Mouse (Mus musculus) MEL (cell line): ENCODE data around the gene Pglyrp1. TPM values are rescaled to one million over a fixed set of nuclear protein-coding genes. Genes with fewer than 3 reads are reported as not detected.

ENCODE experiments used
- DNase-seq: peaks from one replicate; pipeline ENCODE4 v3.0.0; 2011; ENCODE audit warnings: low read depth, low spot score
- H3K27ac ChIP-seq: 2 replicates; pipeline ENCODE4 v1.5.1; 2012; ENCODE audit warnings: low read depth, mild to moderate bottlenecking, control low read depth, low read length, moderate library complexity; ENCODE audit not compliant: control insufficient read depth
- H3K27me3 ChIP-seq, 2 experiments: fragments of 150-350 bp in 1 of 2; sonication (generic) in 1 of 2; 2 replicates each; pipeline ENCODE4 v1.6.1; 2012; ENCODE audit warnings: low read length in 2 of 2, mild to moderate bottlenecking in 2 of 2, improper control_type of control experiment in 1 of 2, moderate library complexity in 1 of 2; ENCODE audit not compliant: insufficient read depth in 2 of 2, control insufficient read depth in 1 of 2
- H3K36me3 ChIP-seq, 2 experiments: 2 replicates each; pipeline ENCODE4 v1.6.1; 2012 to 2014; ENCODE audit warnings: low read length in 2 of 2, improper control_type of control experiment in 1 of 2, inconsistent platforms in 1 of 2, mild to moderate bottlenecking in 1 of 2; ENCODE audit not compliant: insufficient read depth in 2 of 2, control insufficient read depth in 1 of 2
- H3K4me1 ChIP-seq, 2 experiments: fragments of 150-350 bp in 1 of 2; sonication (generic) in 1 of 2; 2 replicates each; pipeline ENCODE4 v1.6.1; 2012; ENCODE audit warnings: low read length in 2 of 2, improper control_type of control experiment in 1 of 2, mild to moderate bottlenecking in 1 of 2; ENCODE audit not compliant: insufficient read depth in 2 of 2, control insufficient read depth in 1 of 2
- H3K4me3 ChIP-seq, 2 experiments: fragments of 150-350 bp in 1 of 2; sonication (generic) in 1 of 2; 2 replicates each; pipeline ENCODE4 v1.5.1; 2012; ENCODE audit warnings: low read depth in 2 of 2, low read length in 2 of 2, mild to moderate bottlenecking in 2 of 2, moderate library complexity in 2 of 2, control low read depth in 1 of 2, improper control_type of control experiment in 1 of 2; ENCODE audit not compliant: control insufficient read depth in 1 of 2, insufficient read depth in 1 of 2
- H3K79me2 ChIP-seq: 2 replicates; pipeline ENCODE4 v1.6.1; 2012; ENCODE audit warnings: mild to moderate bottlenecking, low read length, moderate library complexity; ENCODE audit not compliant: control insufficient read depth, poor library complexity, insufficient read depth
- H3K9ac ChIP-seq: 2 replicates; pipeline ENCODE4 v1.6.1; 2012; ENCODE audit warnings: low read depth, mild to moderate bottlenecking, control low read depth, low read length, moderate library complexity; ENCODE audit not compliant: control insufficient read depth, poor library complexity, severe bottlenecking
- H3K9me3 ChIP-seq: fragments of 150-350 bp; sonication (generic); replicated peaks from 2 replicates; pipeline ENCODE4 v1.6.1; 2012; ENCODE audit warnings: mild to moderate bottlenecking, low read length, improper control_type of control experiment, moderate library complexity; ENCODE audit not compliant: insufficient read depth
- BHLHE40 ChIP-seq: IDR thresholded peaks from 2 replicates; pipeline ENCODE4 v1.6.1; 2012; ENCODE audit warnings: low read depth, mild to moderate bottlenecking, inconsistent platforms, low read length, improper control_type of control experiment, borderline replicate concordance
- CHD1 ChIP-seq: IDR thresholded peaks from 2 replicates; pipeline ENCODE4 v1.6.1; 2012; ENCODE audit warnings: low read depth, mild to moderate bottlenecking, inconsistent platforms, low read length, improper control_type of control experiment
- CHD2 ChIP-seq: IDR thresholded peaks from 2 replicates; pipeline ENCODE4 v1.6.1; 2011; ENCODE audit warnings: low read length, improper control_type of control experiment
- ELF1 ChIP-seq: IDR thresholded peaks from 2 replicates; pipeline ENCODE4 v1.6.1; 2014; ENCODE audit warnings: low read depth, mild to moderate bottlenecking, inconsistent platforms, low read length, improper control_type of control experiment, moderate library complexity
- EP300 ChIP-seq, 2 experiments: IDR thresholded peaks; 2 replicates each; pipeline ENCODE4 v1.6.1; 2011; ENCODE audit warnings: improper control_type of control experiment in 2 of 2, low read length in 2 of 2, low read depth in 1 of 2, mild to moderate bottlenecking in 1 of 2
- ETS1 ChIP-seq: IDR thresholded peaks from 2 replicates; pipeline ENCODE4 v1.6.1; 2012; ENCODE audit warnings: low read depth, mild to moderate bottlenecking, inconsistent platforms, low read length, improper control_type of control experiment, moderate library complexity
- GABPA ChIP-seq: IDR thresholded peaks from 2 replicates; pipeline ENCODE4 v1.6.1; 2012; ENCODE audit warnings: low read depth, mild to moderate bottlenecking, inconsistent platforms, low read length, improper control_type of control experiment, moderate library complexity
- GATA1 ChIP-seq: IDR thresholded peaks from 2 replicates; pipeline ENCODE4 v1.6.1; 2011; ENCODE audit warnings: low read depth, low read length, improper control_type of control experiment
- HCFC1 ChIP-seq: IDR thresholded peaks from 2 replicates; pipeline ENCODE4 v1.6.1; 2012; ENCODE audit warnings: low read depth, mild to moderate bottlenecking, inconsistent platforms, low read length, improper control_type of control experiment, moderate library complexity
- KAT2A ChIP-seq: conservative IDR thresholded peaks from 2 replicates; pipeline ENCODE4 v1.6.1; 2012; ENCODE audit warnings: low read depth, low read length, improper control_type of control experiment, inconsistent platforms
- MAFK ChIP-seq: IDR thresholded peaks from 2 replicates; pipeline ENCODE4 v1.6.1; 2011; ENCODE audit warnings: low read depth, mild to moderate bottlenecking, low read length, improper control_type of control experiment, borderline replicate concordance
- MEF2A ChIP-seq: IDR thresholded peaks from 2 replicates; pipeline ENCODE4 v1.6.1; 2014; ENCODE audit warnings: low read depth, mild to moderate bottlenecking, inconsistent platforms, low read length, improper control_type of control experiment; ENCODE audit not compliant: poor library complexity, insufficient replicate concordance, severe bottlenecking; ENCODE audit errors: extremely low read depth
- MXI1 ChIP-seq: IDR thresholded peaks from 2 replicates; pipeline ENCODE4 v1.6.1; 2011; ENCODE audit warnings: mild to moderate bottlenecking, low read depth, low read length, improper control_type of control experiment
- MYB ChIP-seq: IDR thresholded peaks from 2 replicates; pipeline ENCODE4 v1.6.1; 2011; ENCODE audit warnings: mild to moderate bottlenecking, low read depth, low read length, improper control_type of control experiment
- MYC ChIP-seq: IDR thresholded peaks from 2 replicates; pipeline ENCODE4 v1.6.1; 2011; ENCODE audit warnings: low read depth, mild to moderate bottlenecking, low read length, improper control_type of control experiment, moderate library complexity
- NRF1 ChIP-seq: IDR thresholded peaks from 2 replicates; pipeline ENCODE4 v1.6.1; 2014; ENCODE audit warnings: low read depth, mild to moderate bottlenecking, inconsistent platforms, low read length, improper control_type of control experiment, moderate library complexity; ENCODE audit not compliant: poor library complexity, insufficient read depth, severe bottlenecking
- POLR2A ChIP-seq, 2 experiments: IDR thresholded peaks; 2 replicates each; pipeline ENCODE4 v1.6.1; 2011 to 2012; ENCODE audit warnings: low read length in 2 of 2, mild to moderate bottlenecking in 2 of 2, control low read depth in 1 of 2, improper control_type of control experiment in 1 of 2, low read depth in 1 of 2, moderate library complexity in 1 of 2; ENCODE audit not compliant: control insufficient read depth in 1 of 2, insufficient read depth in 1 of 2, poor library complexity in 1 of 2
- POLR2AphosphoS2 ChIP-seq: IDR thresholded peaks from 2 replicates; pipeline ENCODE4 v1.6.1; 2011; ENCODE audit warnings: low read length, improper control_type of control experiment
- POLR2AphosphoS5 ChIP-seq: IDR thresholded peaks from 2 replicates; pipeline ENCODE4 v1.6.1; 2012; ENCODE audit warnings: low read depth, borderline replicate concordance, mild to moderate bottlenecking, inconsistent platforms, low read length, moderate library complexity, mixed read lengths
- RAD21 ChIP-seq: IDR thresholded peaks from 2 replicates; pipeline ENCODE4 v1.6.1; 2011; ENCODE audit warnings: mild to moderate bottlenecking, low read depth, low read length, improper control_type of control experiment
- RCOR1 ChIP-seq: IDR thresholded peaks from 2 replicates; pipeline ENCODE4 v1.6.1; 2012; ENCODE audit warnings: low read depth, mild to moderate bottlenecking, inconsistent platforms, low read length, improper control_type of control experiment
- SIN3A ChIP-seq: IDR thresholded peaks from 2 replicates; pipeline ENCODE4 v1.6.1; 2012; ENCODE audit warnings: low read length, improper control_type of control experiment, inconsistent platforms
- SMC3 ChIP-seq: IDR thresholded peaks from 2 replicates; pipeline ENCODE4 v1.6.1; 2011; ENCODE audit warnings: low read depth, low read length, improper control_type of control experiment
- TAL1 ChIP-seq: IDR thresholded peaks from 2 replicates; pipeline ENCODE4 v1.6.1; 2012; ENCODE audit warnings: mild to moderate bottlenecking, inconsistent platforms, low read length, moderate library complexity, mixed read lengths
- TCF12 ChIP-seq: IDR thresholded peaks from 2 replicates; pipeline ENCODE4 v1.6.1; 2014; ENCODE audit warnings: low read depth, mild to moderate bottlenecking, inconsistent platforms, low read length, improper control_type of control experiment, moderate library complexity
- UBTF ChIP-seq: IDR thresholded peaks from 2 replicates; pipeline ENCODE4 v1.6.1; 2012; ENCODE audit warnings: low read depth, mild to moderate bottlenecking, inconsistent platforms, low read length, improper control_type of control experiment, moderate library complexity, borderline replicate concordance; ENCODE audit not compliant: insufficient read depth
- USF1 ChIP-seq: IDR thresholded peaks from 2 replicates; pipeline ENCODE4 v1.6.1; 2014; ENCODE audit warnings: low read depth, mild to moderate bottlenecking, inconsistent platforms, low read length, improper control_type of control experiment, moderate library complexity
- USF2 ChIP-seq, 2 experiments: IDR thresholded peaks; 2 replicates each; pipeline ENCODE4 v1.6.1; 2011 to 2012; ENCODE audit warnings: improper control_type of control experiment in 2 of 2, low read length in 2 of 2, borderline replicate concordance in 1 of 2, inconsistent platforms in 1 of 2, low read depth in 1 of 2, mild to moderate bottlenecking in 1 of 2; ENCODE audit not compliant: insufficient read depth in 1 of 2
- ZMIZ1 ChIP-seq: IDR thresholded peaks from 2 replicates; pipeline ENCODE4 v1.6.1; 2012; ENCODE audit warnings: low read depth, mild to moderate bottlenecking, inconsistent platforms, low read length, improper control_type of control experiment, moderate library complexity
- polyA plus RNA-seq, 2 experiments: library from polyadenylated mRNA; stranded (reverse) in 1 of 2; unstranded in 1 of 2; fragments of >175 nt in 1 of 2; fragments of >200 nt in 1 of 2; gene quantifications; 2 replicates each; pipeline versions ENCODE4 v1.2.1 to v1.2.4; 2012; ENCODE audit warnings: low replicate concordance in 2 of 2, low read depth in 1 of 2; ENCODE audit not compliant: insufficient read length in 2 of 2, insufficient read depth in 1 of 2, missing spikeins in 1 of 2
- total RNA-seq: library from RNA; depleted of rRNA; stranded (reverse); fragments of 300-350 nt; gene quantifications from 2 replicates; pipeline ENCODE4 v1.2.3, GENCODE M21; 2012

The Pglyrp1 gene
- total and polyA plus RNA-seq, 3 experiments = 0.33 TPM; not detected in 2

- Histone ChIP-seq H3K9ac (peak overlapping the region; percentile 72), H3K27ac (peak overlapping the region; percentile 36), H3K79me2 (peaks cover 16% of the 10 kb centered on the region), H3K27me3 (no peaks in the 10 kb centered on the region), H3K36me3 (peaks cover 0 to 5% of the 10 kb centered on the region in 2 experiments; a peak in 2 of 4 replicates), H3K4me1 (peaks cover 0 to 13% of the 10 kb centered on the region in 2 experiments; a peak in 3 of 4 replicates), H3K4me3 (peak overlapping the region; percentile 64 to 97), H3K9me3 (no peaks in the 10 kb centered on the region)
- no peak for TF ChIP-seq CHD2
- TF ChIP-seq POLR2AphosphoS2 = no peak
- no peak for TF ChIP-seq MYC
- no peak for TF ChIP-seq RAD21
- no peak for TF ChIP-seq MEF2A
- no peak for DNase-seq
These were observed 38.7 kb downstream of the Pglyrp1 start for GRCm38 (mm10) chr7:18909797-18910196.

GRCm38 (mm10) chr7:18910241-18910831 is 39.2 kb downstream of the Pglyrp1 start, which contains the start of gene Ccdc61:
Gene Ccdc61, minus strand, starts transcription at chr7:18910415.
- DNase-seq = peak; percentile 99
- Histone ChIP-seq H3K9me3 (no peaks in the 10 kb centered on the region), H3K9ac (peak within 1 kb of the TSS; percentile 72), H3K4me3 (peak within 1 kb of the TSS; percentile 64 to 97), H3K27me3 (no peaks in the 10 kb centered on the region), H3K36me3 (peaks cover 0 to 5% of the 10 kb centered on the region in 2 experiments; a peak in 2 of 4 replicates), H3K27ac (peak within 1 kb of the TSS; percentile 36), H3K4me1 (peaks cover 0 to 13% of the 10 kb centered on the region in 2 experiments; a peak in 3 of 4 replicates), H3K79me2 (peaks cover 16% of the 10 kb centered on the region)
- TF ChIP-seq GATA1 (no peak), POLR2A (IDR thresholded peaks at IDR 0.05; ENCODE audit: control insufficient read depth in 1 of 2, insufficient read depth in 1 of 2, low read depth in 1 of 2, low read length in 2 of 2, poor library complexity in 1 of 2) (peak; percentile 70 to 90; a peak in 3 of 4 replicates), ZMIZ1 (peak; percentile 85), SMC3 (no peak), USF2 (IDR thresholded peaks at IDR 0.05; ENCODE audit: borderline replicate concordance in 1 of 2, insufficient read depth in 1 of 2, low read depth in 1 of 2, low read length in 2 of 2) (peak in 1 of 2 experiments; percentile 57; a peak in 1 of 4 replicates), KAT2A (peak; percentile 60; the same call in 1 of the 2 replicates), GABPA (no peak), MEF2A (no peak), RCOR1 (no peak), NRF1 (0 out of 2 replicates have a peak, but pooled peaks have one; percentile 26), TAL1 (no peak), MAFK (no peak), BHLHE40 (no peak), CHD2 (peak; percentile 89), TCF12 (peak; percentile 47; the same call in 1 of the 2 replicates), ELF1 (peak; percentile 96), SIN3A (peak; percentile 79), MXI1 (peak; percentile 89), UBTF (no peak), HCFC1 (peak; percentile 83), USF1 (peak; percentile 93), POLR2AphosphoS5 (no peak), EP300 (IDR thresholded peaks at IDR 0.05; ENCODE audit: low read depth in 1 of 2, low read length in 2 of 2) (peak in 1 of 2 experiments; percentile 25; a peak in 1 of 4 replicates), MYB (peak; percentile 98), CHD1 (no peak), RAD21 (no peak), ETS1 (0 out of 2 replicates have a peak, but pooled peaks have one; percentile 12)
